Mouse (Mus musculus) CH12.LX (cell line): ENCODE measurements around the gene Smg6. TPM values are rescaled to one million over a fixed set of nuclear protein-coding genes. Genes with fewer than 3 reads are reported as not detected.

Experiments
- DNase-seq: peaks from one replicate; pipeline ENCODE4 v3.0.0-alpha.2; 2013; ENCODE audit errors: extremely low read depth
- H3K27ac ChIP-seq: 2 replicates; pipeline ENCODE4 v1.5.1; 2012; ENCODE audit warnings: low read depth, mild to moderate bottlenecking, control low read depth, moderate library complexity; ENCODE audit not compliant: insufficient read depth
- H3K27me3 ChIP-seq: replicated peaks from 2 replicates; pipeline ENCODE3; 2012; ENCODE audit warnings: inconsistent platforms
- H3K36me3 ChIP-seq, 2 experiments: replicated peaks in 1 of 2; 2 replicates each; pipeline versions ENCODE3 to v1.6.1; 2012; ENCODE audit warnings: inconsistent platforms in 1 of 2, low read length in 1 of 2, mild to moderate bottlenecking in 1 of 2, mixed read lengths in 1 of 2, moderate library complexity in 1 of 2; ENCODE audit not compliant: control insufficient read depth in 1 of 2, insufficient read depth in 1 of 2
- H3K4me1 ChIP-seq, 2 experiments: 2 replicates each; pipeline ENCODE4 v1.6.1; 2012; ENCODE audit warnings: inconsistent platforms in 1 of 2, moderate library complexity in 1 of 2; ENCODE audit not compliant: insufficient read depth in 2 of 2, control insufficient read depth in 1 of 2
- H3K4me2 ChIP-seq: 2 replicates; pipeline ENCODE4 v1.6.1; 2012; ENCODE audit warnings: low read depth, mild to moderate bottlenecking, control low read depth; ENCODE audit not compliant: poor library complexity, insufficient read depth, severe bottlenecking
- H3K4me3 ChIP-seq, 3 experiments: fragments of 150-350 bp in 1 of 3; sonication (generic) in 1 of 3; replicated peaks in 1 of 3; 2 replicates each; pipeline versions ENCODE3 to v1.5.1; 2011 to 2012; ENCODE audit warnings: low read depth in 2 of 3, low read length in 2 of 3, mild to moderate bottlenecking in 2 of 3, moderate library complexity in 2 of 3, control low read depth in 1 of 3, improper control_type of control experiment in 1 of 3, inconsistent platforms in 1 of 3, mixed read lengths in 1 of 3; ENCODE audit not compliant: poor library complexity in 1 of 3
- H3K79me2 ChIP-seq: replicated peaks from 2 replicates; pipeline ENCODE4 v1.6.1; 2012; ENCODE audit warnings: mild to moderate bottlenecking, moderate library complexity; ENCODE audit not compliant: control insufficient read depth, poor library complexity, insufficient read depth, severe bottlenecking; ENCODE audit errors: extremely low read depth
- H3K9ac ChIP-seq: 2 replicates; pipeline ENCODE4 v1.6.1; 2012; ENCODE audit warnings: low read depth, mild to moderate bottlenecking, control low read depth, moderate library complexity; ENCODE audit not compliant: insufficient read depth
- H3K9me3 ChIP-seq: replicated peaks from 2 replicates; pipeline ENCODE3; 2012; ENCODE audit warnings: low read length, inconsistent platforms, mixed read lengths
- BHLHE40 ChIP-seq: IDR thresholded peaks from 2 replicates; pipeline ENCODE4 v1.6.1; 2011; ENCODE audit warnings: mild to moderate bottlenecking, low read depth, low read length, improper control_type of control experiment
- CHD1 ChIP-seq: IDR thresholded peaks from 2 replicates; pipeline ENCODE4 v1.6.1; 2012; ENCODE audit warnings: low read depth, low read length, improper control_type of control experiment, inconsistent platforms
- CHD2 ChIP-seq: IDR thresholded peaks from 2 replicates; pipeline ENCODE4 v1.6.1; 2011; ENCODE audit warnings: low read length, improper control_type of control experiment
- CTCF ChIP-seq, 2 experiments: IDR thresholded peaks in 1 of 2; conservative IDR thresholded peaks in 1 of 2; 2 replicates each; pipeline ENCODE4 v1.5.1; 2011 to 2012; ENCODE audit warnings: low read depth in 2 of 2, low read length in 2 of 2, improper control_type of control experiment in 1 of 2, inconsistent platforms in 1 of 2, mild to moderate bottlenecking in 1 of 2, moderate library complexity in 1 of 2
- E2F4 ChIP-seq: IDR thresholded peaks from 2 replicates; pipeline ENCODE4 v1.6.1; 2011; ENCODE audit warnings: low read depth, low read length, improper control_type of control experiment; ENCODE audit not compliant: insufficient replicate concordance
- ELF1 ChIP-seq: IDR thresholded peaks from 2 replicates; pipeline ENCODE4 v1.6.1; 2014; ENCODE audit warnings: low read depth, mild to moderate bottlenecking, inconsistent platforms, low read length, improper control_type of control experiment
- EP300 ChIP-seq: IDR thresholded peaks from 2 replicates; pipeline ENCODE4 v1.6.1; 2011; ENCODE audit warnings: low read length, improper control_type of control experiment
- ETS1 ChIP-seq: conservative IDR thresholded peaks from 2 replicates; pipeline ENCODE4 v1.6.1; 2012; ENCODE audit warnings: low read depth, mild to moderate bottlenecking, inconsistent platforms, low read length, improper control_type of control experiment, moderate library complexity
- GABPA ChIP-seq: IDR thresholded peaks from 2 replicates; pipeline ENCODE4 v1.6.1; 2012; ENCODE audit warnings: low read depth, low read length, improper control_type of control experiment, inconsistent platforms; ENCODE audit not compliant: insufficient replicate concordance
- HCFC1 ChIP-seq: IDR thresholded peaks from 2 replicates; pipeline ENCODE4 v1.6.1; 2012; ENCODE audit warnings: low read depth, mild to moderate bottlenecking, inconsistent platforms, low read length, improper control_type of control experiment
- IRF4 ChIP-seq: IDR thresholded peaks from 2 replicates; pipeline ENCODE4 v1.6.1; 2014; ENCODE audit warnings: low read depth, mild to moderate bottlenecking, inconsistent platforms, low read length, improper control_type of control experiment
- JUN ChIP-seq: IDR thresholded peaks from 2 replicates; pipeline ENCODE4 v1.6.1; 2011; ENCODE audit warnings: low read depth, mild to moderate bottlenecking, low read length, improper control_type of control experiment, moderate library complexity; ENCODE audit not compliant: insufficient read depth
- JUND ChIP-seq: conservative IDR thresholded peaks from 2 replicates; pipeline ENCODE4 v1.6.1; 2011; ENCODE audit warnings: low read depth, low read length, improper control_type of control experiment
- KAT2A ChIP-seq: IDR thresholded peaks from 2 replicates; pipeline ENCODE4 v1.6.1; 2012; ENCODE audit warnings: low read length, improper control_type of control experiment, inconsistent platforms; ENCODE audit not compliant: insufficient replicate concordance
- MAFK ChIP-seq: IDR thresholded peaks from 2 replicates; pipeline ENCODE4 v1.6.1; 2011; ENCODE audit warnings: low read length, improper control_type of control experiment; ENCODE audit not compliant: insufficient replicate concordance
- MAX ChIP-seq: IDR thresholded peaks from 2 replicates; pipeline ENCODE4 v1.6.1; 2011; ENCODE audit warnings: low read length, improper control_type of control experiment
- MAZ ChIP-seq: IDR thresholded peaks from 2 replicates; pipeline ENCODE4 v1.6.1; 2012; ENCODE audit warnings: low read depth, mild to moderate bottlenecking, inconsistent platforms, low read length, improper control_type of control experiment, moderate library complexity
- MXI1 ChIP-seq: IDR thresholded peaks from 2 replicates; pipeline ENCODE4 v1.6.1; 2011; ENCODE audit warnings: mild to moderate bottlenecking, low read depth, low read length, improper control_type of control experiment
- MYC ChIP-seq: IDR thresholded peaks from 2 replicates; pipeline ENCODE4 v1.6.1; 2011; ENCODE audit warnings: low read depth, mild to moderate bottlenecking, improper control_type of control experiment, low read length
- NELFE ChIP-seq: IDR thresholded peaks from 2 replicates; pipeline ENCODE4 v1.6.1; 2011; ENCODE audit warnings: low read depth, low read length, improper control_type of control experiment
- NRF1 ChIP-seq: IDR thresholded peaks from 2 replicates; pipeline ENCODE4 v1.6.1; 2014; ENCODE audit warnings: low read depth, mild to moderate bottlenecking, inconsistent platforms, low read length, improper control_type of control experiment, moderate library complexity
- PAX5 ChIP-seq: IDR thresholded peaks from 2 replicates; pipeline ENCODE4 v1.6.1; 2012; ENCODE audit warnings: low read length, inconsistent platforms, mixed read lengths
- POLR2A ChIP-seq: IDR thresholded peaks from 2 replicates; pipeline ENCODE4 v1.6.1; 2011; ENCODE audit warnings: low read depth, mild to moderate bottlenecking, improper control_type of control experiment, low read length
- POLR2AphosphoS2 ChIP-seq: IDR thresholded peaks from 2 replicates; pipeline ENCODE4 v1.6.1; 2011; ENCODE audit warnings: low read depth, low read length, improper control_type of control experiment
- RAD21 ChIP-seq: IDR thresholded peaks from 2 replicates; pipeline ENCODE4 v1.6.1; 2011; ENCODE audit warnings: low read depth, mild to moderate bottlenecking, low read length, improper control_type of control experiment, moderate library complexity
- RCOR1 ChIP-seq: conservative IDR thresholded peaks from 2 replicates; pipeline ENCODE4 v1.6.1; 2012; ENCODE audit warnings: low read depth, mild to moderate bottlenecking, inconsistent platforms, low read length, improper control_type of control experiment
- SIN3A ChIP-seq: IDR thresholded peaks from 2 replicates; pipeline ENCODE4 v1.6.1; 2012; ENCODE audit warnings: low read length, improper control_type of control experiment, inconsistent platforms
- SMC3 ChIP-seq: IDR thresholded peaks from 2 replicates; pipeline ENCODE4 v1.6.1; 2011; ENCODE audit warnings: low read depth, low read length, improper control_type of control experiment
- TBP ChIP-seq: conservative IDR thresholded peaks from 2 replicates; pipeline ENCODE4 v1.6.1; 2011; ENCODE audit warnings: low read depth, low read length, improper control_type of control experiment
- TCF12 ChIP-seq: IDR thresholded peaks from 2 replicates; pipeline ENCODE4 v1.6.1; 2014; ENCODE audit warnings: low read depth, mild to moderate bottlenecking, inconsistent platforms, low read length, improper control_type of control experiment
- UBTF ChIP-seq: IDR thresholded peaks from 2 replicates; pipeline ENCODE4 v1.6.1; 2012; ENCODE audit warnings: low read depth, mild to moderate bottlenecking, inconsistent platforms, low read length, improper control_type of control experiment, moderate library complexity
- USF1 ChIP-seq: IDR thresholded peaks from 2 replicates; pipeline ENCODE4 v1.6.1; 2014; ENCODE audit warnings: low read depth, mild to moderate bottlenecking, inconsistent platforms, low read length, improper control_type of control experiment
- USF2 ChIP-seq: conservative IDR thresholded peaks from 2 replicates; pipeline ENCODE4 v1.6.1; 2011; ENCODE audit warnings: low read depth, low read length, improper control_type of control experiment
- ZC3H11A ChIP-seq: IDR thresholded peaks from 2 replicates; pipeline ENCODE4 v1.6.1; 2012; ENCODE audit warnings: low read depth, mild to moderate bottlenecking, inconsistent platforms, low read length, improper control_type of control experiment
- ZKSCAN1 ChIP-seq: IDR thresholded peaks from 2 replicates; pipeline ENCODE4 v1.6.1; 2012; ENCODE audit warnings: low read depth, inconsistent platforms, low read length, improper control_type of control experiment, borderline replicate concordance
- ZMIZ1 ChIP-seq: IDR thresholded peaks from 2 replicates; pipeline ENCODE4 v1.6.1; 2012; ENCODE audit warnings: low read depth, mild to moderate bottlenecking, inconsistent platforms, low read length, improper control_type of control experiment
- ZNF384 ChIP-seq: IDR thresholded peaks from 2 replicates; pipeline ENCODE4 v1.6.1; 2012; ENCODE audit warnings: low read depth, low read length, improper control_type of control experiment, inconsistent platforms
- dilution Hi-C: fragments of 300-500 bp; cut with MboI; formaldehyde crosslinking; loops from 2 replicates; pipeline ENCODE4 v1.14.3; 2020; ENCODE audit warnings: low sequenced_read_pairs; ENCODE audit not compliant: extremely low pct_unique_long_range_greater_than_20kb, extremely low pct_ligation_motif_present
- in situ Hi-C: fragments of 300-500 bp; cut with MboI; formaldehyde crosslinking; loops from 3 replicates; pipeline ENCODE4 v1.14.3; 2019; ENCODE audit warnings: low sequenced_read_pairs, low pct_ligation_motif_present, low pct_unique_long_range_greater_than_20kb, mixed read lengths
- polyA plus RNA-seq: library from polyadenylated mRNA; unstranded; fragments of >175 nt; gene quantifications from 2 replicates; pipeline ENCODE4 v1.2.1, GENCODE M21; 2012; ENCODE audit warnings: low read depth; ENCODE audit not compliant: insufficient read length
- total RNA-seq, 2 experiments: library from RNA; depleted of rRNA; stranded (reverse); fragments of 300-350 nt in 1 of 2; fragments of >200 nt in 1 of 2; gene quantifications; 2 replicates each; pipeline ENCODE4 v1.2.3; 2012 to 2014

The Smg6 gene
- total and polyA plus RNA-seq, 3 experiments: 9.0 to 18.5 (median 12.1) TPM

DNA sequence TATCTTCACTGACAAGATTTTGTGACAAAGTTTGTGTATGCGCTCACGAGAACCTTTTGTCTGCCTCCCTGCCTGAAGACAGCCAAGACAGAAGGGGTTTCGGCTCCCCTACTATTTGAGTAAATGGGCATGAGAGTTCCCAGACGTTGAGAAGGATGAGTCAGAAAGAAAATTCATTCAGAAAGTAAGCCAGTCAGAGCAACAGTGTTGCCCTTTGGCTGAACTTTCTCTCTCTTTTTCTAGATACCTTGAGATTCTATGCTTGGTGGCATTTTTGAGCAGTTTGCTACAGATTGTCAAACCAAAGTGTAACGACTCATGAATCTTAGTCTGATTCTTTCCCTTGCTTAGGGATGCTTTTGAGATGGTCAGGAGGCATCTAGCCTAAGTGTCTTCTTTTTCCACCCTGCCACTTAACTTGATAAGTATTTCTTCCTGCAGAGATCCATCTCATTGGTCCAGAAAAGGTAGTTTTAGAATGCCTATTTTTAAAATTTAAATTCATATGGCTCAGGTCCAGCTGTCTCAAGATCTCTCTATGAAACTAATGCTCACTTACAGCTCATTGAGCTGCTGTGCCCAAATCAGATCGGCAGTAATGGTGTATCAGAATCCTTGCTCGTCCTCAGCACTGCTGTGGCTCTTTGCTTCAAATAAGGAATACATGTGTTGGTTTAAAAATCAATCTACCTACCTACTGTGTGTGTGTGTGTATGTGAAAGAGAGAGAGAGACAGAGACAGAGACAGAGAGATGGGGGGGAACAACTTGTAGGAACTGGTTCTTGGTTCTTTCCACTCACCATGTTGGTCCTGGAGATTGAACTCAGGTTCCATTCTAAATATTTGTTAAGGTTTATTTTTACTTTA, 47.9 kb downstream of the Smg6 start:
- H3K9me3 ChIP-seq: no peaks in the 10 kb centered on the region
- H3K4me3 ChIP-seq: peak overlapping the region in 1 of 3 experiments; percentile 0
- H3K4me1 ChIP-seq: peaks cover 14 to 47% of the 10 kb centered on the region in 2 experiments; a peak in 3 of 4 replicates
- H3K36me3 ChIP-seq: peaks cover 0 to 26% of the 10 kb centered on the region in 2 experiments
- in situ Hi-C loops (no loop called here), dilution Hi-C loops (no loop called here)
- H3K4me2 ChIP-seq: peak overlapping the region; percentile 99
- no peaks in the 10 kb centered on the region; the same call in 1 of the 2 replicates for H3K79me2 ChIP-seq
- H3K9ac ChIP-seq: peak overlapping the region; percentile 70
- peak overlapping the region; percentile 61 for H3K27ac ChIP-seq
- no peaks in the 10 kb centered on the region for H3K27me3 ChIP-seq
- DNase-seq: peak; percentile 81
- TF ChIP-seq CTCF (conservative IDR thresholded peaks at IDR 0.05 in 1 of 2, IDR thresholded peaks at IDR 0.05 in 1 of 2; ENCODE audit: low read depth in 2 of 2, low read length in 2 of 2) (no peak), CHD1 (peak; percentile 96), MYC (peak; percentile 70; the same call in 1 of the 2 replicates), MXI1 (peak; percentile 77), ZNF384 (peak; percentile 65), RAD21 (peak; percentile 1; the same call in 1 of the 2 replicates), HCFC1 (peak; percentile 32; the same call in 1 of the 2 replicates), POLR2A (0 out of 2 replicates have a peak, but pooled peaks have one; percentile 30), E2F4 (0 out of 2 replicates have a peak, but pooled peaks have one; percentile 42), ETS1 (peak; percentile 98), NELFE (no peak), USF1 (no peak), JUN (peak; percentile 96), ZKSCAN1 (peak; percentile 67), GABPA (no peak), ELF1 (0 out of 2 replicates have a peak, but pooled peaks have one; percentile 33), IRF4 (peak; percentile 99), MAX (peak; percentile 70), POLR2AphosphoS2 (peak; percentile 41; the same call in 1 of the 2 replicates), KAT2A (no peak), MAFK (peak; percentile 89), MAZ (peak; percentile 87), EP300 (peak; percentile 98), JUND (peak; percentile 98), RCOR1 (peak; percentile 99), TBP (peak; percentile 93), CHD2 (peak; percentile 82; the same call in 1 of the 2 replicates), USF2 (no peak), TCF12 (peak; percentile 86), ZC3H11A (no peak; the same call in 1 of the 2 replicates), NRF1 (no peak), BHLHE40 (peak; percentile 93), PAX5 (no peak), UBTF (peak; percentile 79; the same call in 1 of the 2 replicates), ZMIZ1 (no peak), SIN3A (peak; percentile 93), SMC3 (no peak; the same call in none of the 2 replicates)
